Mouse (Mus musculus) heart, postnatal 10 days (tissue): ENCODE results near the gene Btbd35f2. TPM values are rescaled to one million over a fixed set of nuclear protein-coding genes. Genes with fewer than 3 reads are reported as not detected.
"Not testable (repeated sequence)": the region's sequence is repeated elsewhere in the genome, so short reads cannot be mapped to it uniquely, and the experiment has no call there.

Source experiments
- DNase-seq, 2 experiments: peaks; one replicate each; pipeline ENCODE4 v3.0.0; 2021
- intact Hi-C: fragments of 180-260 bp; cut with DNase I; formaldehyde crosslinking; loops from one replicate; pipeline ENCODE4 v1.15.1; 2025
- total RNA-seq, 2 experiments: library from RNA; stranded (reverse); gene quantifications; 2 replicates each; pipeline ENCODE4 v1.2.3; 2021

Gene Btbd35f2
- not detected for total RNA-seq

- intact Hi-C loops, DNase-seq: not testable (repeated sequence)
Observed at GRCm38 (mm10) chrX:32278094-32278493, at the start of gene Btbd35f2. Btbd35f2 (plus strand) TSS chrX:32278394.

Other genes with a start within 250 kb of the Btbd35f2 start
- gene Btbd35f22, start 230.6 kb upstream of the Btbd35f2 start, total RNA-seq: not detected